Mouse (Mus musculus) left cerebral cortex, postnatal 14 days (tissue): ENCODE results near the gene Coro6. TPM values are rescaled to one million over a fixed set of nuclear protein-coding genes. Genes with fewer than 3 reads are reported as not detected.

Experiments used
- DNase-seq, 2 experiments: peaks; one replicate each; pipeline ENCODE4 v3.0.0; 2021 to 2022; ENCODE audit warnings: low spot score in 2 of 2, mixed read lengths in 1 of 2
- intact Hi-C: fragments of 180-260 bp; cut with DNase I; formaldehyde crosslinking; loops from one replicate; pipeline ENCODE4 v1.15.1; 2025
- total RNA-seq, 2 experiments: library from RNA; stranded (reverse); gene quantifications; 2 replicates each; pipeline ENCODE4 v1.2.3; 2021

Gene Coro6
- total RNA-seq, 2 experiments from 2014 or later = 31.3 to 32.4 TPM

DNA sequence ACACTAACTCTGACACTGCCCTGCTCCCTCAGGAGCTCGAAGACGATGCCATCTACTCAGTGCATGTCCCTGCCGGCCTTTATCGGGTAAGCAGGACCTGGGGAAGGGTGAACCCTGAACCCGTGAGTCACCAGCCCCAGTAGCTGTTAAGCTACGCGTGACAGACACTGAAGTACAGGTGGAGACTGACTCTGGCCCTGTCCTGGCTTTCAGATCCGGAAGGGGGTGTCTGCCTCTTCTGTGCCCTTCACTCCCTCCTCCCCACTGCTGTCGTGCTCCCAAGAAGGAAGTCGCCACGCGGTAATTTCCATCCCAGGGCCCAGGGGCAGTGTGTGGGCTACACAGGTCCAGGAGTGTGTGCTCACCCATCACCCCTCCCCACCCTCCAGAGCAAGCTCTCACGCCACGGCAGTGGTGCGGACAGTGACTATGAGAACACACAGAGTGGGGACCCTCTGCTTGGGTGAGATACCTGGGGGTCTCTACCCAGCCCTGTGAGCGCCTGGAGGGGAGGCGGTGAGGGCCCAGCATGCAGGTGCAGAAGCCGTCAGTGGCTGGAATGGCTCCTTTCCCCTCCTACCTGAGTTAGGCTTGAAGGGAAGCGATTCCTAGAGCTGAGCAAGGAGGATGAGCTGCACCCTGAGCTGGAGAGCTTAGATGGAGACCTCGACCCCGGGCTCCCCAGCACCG is 43.2 kb downstream of the Coro6 start:
- intact Hi-C loops = loop anchor here (5.0 kb wide), 1 partner anchor 122 kb away; no protein-coding TSS in a partner anchor
- DNase-seq = no peak

DNA sequence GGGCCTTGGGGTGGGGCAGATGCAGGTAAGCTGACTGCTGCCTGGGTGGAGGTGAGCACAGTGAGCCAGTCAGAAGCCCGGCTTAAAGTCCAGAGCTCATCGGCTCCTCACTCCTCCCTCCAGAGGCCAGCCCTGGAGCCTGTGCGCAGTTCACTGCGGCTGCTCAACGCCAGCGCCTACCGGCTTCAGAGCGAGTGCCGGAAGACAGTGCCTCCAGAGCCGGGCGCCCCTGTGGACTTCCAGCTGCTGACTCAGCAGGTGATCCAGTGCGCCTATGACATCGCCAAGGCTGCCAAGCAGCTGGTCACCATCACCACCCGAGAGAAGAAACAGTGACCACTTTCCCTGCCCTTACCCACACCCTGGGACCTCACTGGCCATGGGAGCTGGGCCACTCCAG is 44.1 kb downstream of the Coro6 start:
- intact Hi-C loops = loop anchor here (5.0 kb wide), 1 partner anchor 121 kb away; no protein-coding TSS in a partner anchor
- DNase-seq = no peak

DNA sequence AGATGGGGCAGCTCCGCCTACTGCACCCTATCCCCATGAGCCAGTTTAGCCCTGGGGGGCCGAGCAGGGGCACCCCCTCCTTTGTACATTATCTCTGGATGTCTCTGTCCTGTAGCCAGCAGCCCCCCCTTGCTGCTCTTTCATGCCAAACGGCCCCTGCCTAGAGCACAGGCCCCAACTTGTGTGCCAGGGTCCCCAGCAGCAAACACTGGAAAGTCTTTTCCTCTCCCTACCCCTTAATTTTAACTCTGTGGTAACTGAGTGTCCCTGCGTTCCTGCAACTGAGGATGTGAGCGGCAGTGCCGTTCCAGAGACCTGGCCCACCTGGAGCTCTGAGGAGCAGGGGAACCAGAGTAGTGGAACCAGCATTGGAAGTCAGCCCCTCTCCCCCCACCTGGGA is 44.7 kb downstream of the Coro6 start:
- no peak for DNase-seq
- intact Hi-C loops = loop anchor here (5.0 kb wide), 1 partner anchor 120 kb away; no protein-coding TSS in a partner anchor

DNA sequence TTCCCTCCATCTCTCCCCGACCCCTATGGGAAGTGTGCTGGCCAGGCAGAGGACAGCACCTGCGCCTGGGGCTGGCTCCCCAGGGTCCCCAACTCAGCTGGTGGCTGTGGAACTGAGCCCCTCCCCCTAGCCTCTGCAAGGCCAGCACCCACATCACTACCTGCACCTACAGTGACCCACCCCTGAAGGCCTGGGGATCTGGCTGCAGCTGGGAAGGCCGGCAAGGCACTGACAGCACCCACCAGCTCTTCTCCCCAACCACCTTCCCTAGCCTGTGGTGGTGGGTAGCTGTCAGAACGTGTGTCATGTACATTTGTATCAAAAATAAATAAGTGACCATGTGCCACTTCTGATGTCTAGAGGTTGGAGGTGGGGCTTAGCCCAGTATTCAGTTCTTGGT is 45.2 kb downstream of the Coro6 start:
- intact Hi-C loops = loop anchor here (5.0 kb wide), 1 partner anchor 120 kb away; no protein-coding TSS in a partner anchor
- no peak for DNase-seq

GRCm38 (mm10) chr11:77508068-77509021 is 46.1 kb downstream of the Coro6 start:
- DNase-seq = peak; percentile 89
- intact Hi-C loops = loop anchor here (5.0 kb wide), 1 partner anchor 119 kb away; no protein-coding TSS in a partner anchor

GRCm38 (mm10) chr11:77511336-77511735 is 49.1 kb downstream of the Coro6 start:
- intact Hi-C loops = no loop called here
- DNase-seq = no peak

DNA sequence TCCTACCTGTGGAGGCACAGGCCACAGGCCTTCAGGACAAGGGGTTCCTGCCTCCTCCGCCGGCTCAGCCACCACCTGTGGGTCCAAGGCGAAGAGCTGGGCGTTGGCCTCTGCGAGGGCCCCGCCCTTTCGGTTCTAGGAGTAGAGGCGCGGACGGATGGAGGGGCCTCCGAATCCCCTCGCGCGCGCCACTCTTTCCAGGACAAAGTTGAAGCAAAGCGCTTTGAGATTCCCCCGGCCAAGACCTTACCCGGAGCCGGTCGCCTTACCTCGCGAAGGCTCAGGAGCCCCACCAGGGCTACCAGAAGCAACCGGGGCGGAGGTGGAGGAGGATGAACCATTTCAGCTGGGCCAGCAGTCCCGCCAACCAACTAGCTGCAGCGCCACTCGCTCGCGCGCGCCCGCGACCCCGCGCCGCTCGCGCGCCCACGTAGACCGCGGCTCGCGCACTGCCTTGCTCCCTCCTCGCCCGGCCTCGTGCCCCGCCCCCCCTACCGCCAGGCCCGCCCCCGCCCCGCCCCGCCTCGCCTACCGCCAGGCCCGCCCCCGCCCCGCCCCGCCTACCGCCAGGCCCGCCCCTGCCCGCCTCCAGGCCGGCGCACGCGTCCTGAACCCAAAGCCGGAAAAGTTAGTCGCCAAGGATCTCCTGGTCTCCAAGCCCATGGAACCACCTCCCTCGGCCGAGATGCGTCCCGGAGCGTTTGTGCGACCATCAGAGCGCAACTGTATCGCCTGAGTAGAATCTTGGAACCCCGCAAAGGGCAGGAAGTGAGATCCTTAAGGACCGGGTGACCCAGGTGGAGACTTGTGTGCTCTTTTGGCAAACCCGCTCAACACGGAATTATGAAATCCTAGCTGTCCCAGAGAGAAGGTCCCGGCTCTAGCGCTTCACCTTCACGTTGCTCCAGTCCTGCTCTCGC is 50.9 kb downstream of the Coro6 start:
- DNase-seq = peak in 1 of 2 experiments; percentile 76
- intact Hi-C loops = no loop called here

DNA sequence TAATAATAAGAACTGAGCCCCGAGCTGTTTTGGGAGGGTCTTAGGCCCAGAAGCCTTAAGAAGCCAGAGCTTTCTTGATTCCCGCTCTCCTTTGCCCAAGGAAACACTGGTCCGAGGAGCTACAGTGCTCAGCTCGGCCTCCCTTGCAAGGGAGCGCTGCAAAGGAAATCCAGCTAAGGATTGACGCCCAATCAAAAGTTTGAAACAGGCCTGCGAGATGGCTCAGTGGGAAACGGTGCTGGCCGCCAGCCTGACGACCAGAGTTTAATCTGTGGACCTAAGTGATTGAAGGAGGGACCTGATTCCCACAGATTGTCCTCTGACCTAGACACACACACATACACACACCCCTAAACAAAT is 51.6 kb downstream of the Coro6 start:
- DNase-seq = no peak
- intact Hi-C loops = no loop called here

DNA sequence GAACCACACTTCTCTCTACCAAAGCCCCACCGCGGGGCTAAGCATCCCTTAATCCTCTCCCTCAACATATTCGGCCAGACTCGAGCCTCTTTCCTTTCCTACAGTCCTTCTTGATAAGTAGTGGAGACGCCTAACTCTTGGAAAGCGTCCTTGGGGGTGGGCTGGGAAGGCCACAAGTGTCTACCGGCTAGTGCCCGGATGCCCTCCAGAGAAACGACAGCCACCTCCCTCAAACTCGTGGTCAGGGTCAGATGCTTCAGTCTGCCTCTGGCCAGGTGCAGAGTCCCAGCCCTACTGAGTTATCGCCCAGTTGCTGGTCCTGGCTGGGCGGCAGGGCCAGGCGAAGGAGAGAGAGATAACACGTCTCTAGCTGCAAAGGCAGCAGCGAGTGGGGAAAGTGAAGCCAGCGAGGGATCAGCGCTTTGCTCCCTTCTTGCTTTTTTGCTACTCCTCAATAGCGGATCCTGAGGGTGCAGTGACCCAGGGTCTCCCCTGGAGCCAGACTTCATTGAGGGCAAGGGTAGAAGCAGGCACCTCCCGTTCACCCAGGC is 52.1 kb downstream of the Coro6 start:
- no peak for DNase-seq
- intact Hi-C loops = no loop called here

DNA sequence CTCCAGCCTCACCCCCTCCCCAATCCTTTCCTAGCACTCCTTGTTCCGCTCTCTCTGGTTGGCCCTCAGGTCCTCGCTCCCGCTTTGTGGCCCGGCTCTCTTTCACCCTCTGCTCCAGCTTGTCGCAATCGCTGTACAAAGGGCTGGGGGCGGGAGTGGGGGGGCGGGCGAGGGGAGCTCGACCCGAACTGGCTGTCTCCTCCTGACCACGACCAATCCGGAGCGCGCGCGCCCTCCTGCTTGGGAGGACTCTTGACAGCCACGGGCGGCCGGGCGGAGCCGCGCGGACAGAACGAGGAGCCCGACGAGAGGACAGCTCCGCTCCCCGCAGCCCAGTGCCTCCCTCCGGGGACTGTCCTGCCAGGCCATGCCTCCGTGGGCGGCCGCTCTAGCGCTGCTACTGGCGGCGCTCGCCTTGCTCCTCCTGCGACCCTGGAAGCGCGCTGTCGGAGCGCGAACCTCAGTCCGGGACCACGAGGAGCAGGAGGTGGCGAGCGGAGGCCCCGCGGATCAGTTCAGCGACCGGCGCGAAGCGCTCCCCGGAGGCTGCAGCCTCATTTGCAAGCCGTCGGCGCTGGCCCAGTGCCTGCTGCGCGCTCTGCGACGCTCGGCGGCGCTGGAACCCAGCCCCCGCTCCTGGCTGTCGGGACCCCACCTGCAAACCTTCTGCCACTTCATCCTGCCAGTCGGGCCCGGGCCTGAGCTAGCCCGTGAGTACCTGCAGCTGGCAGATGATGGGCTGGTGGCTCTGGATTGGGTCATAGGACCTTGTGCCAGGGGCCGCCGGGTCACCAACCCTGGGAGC is 52.8 kb downstream of the Coro6 start, which contains the start of gene Abhd15:
Gene Abhd15 (plus strand): TSS at position 290 of the 805 bp plus-strand sequence.
- intact Hi-C loops = no loop called here
- DNase-seq = peak in 1 of 2 experiments; percentile 68

DNA sequence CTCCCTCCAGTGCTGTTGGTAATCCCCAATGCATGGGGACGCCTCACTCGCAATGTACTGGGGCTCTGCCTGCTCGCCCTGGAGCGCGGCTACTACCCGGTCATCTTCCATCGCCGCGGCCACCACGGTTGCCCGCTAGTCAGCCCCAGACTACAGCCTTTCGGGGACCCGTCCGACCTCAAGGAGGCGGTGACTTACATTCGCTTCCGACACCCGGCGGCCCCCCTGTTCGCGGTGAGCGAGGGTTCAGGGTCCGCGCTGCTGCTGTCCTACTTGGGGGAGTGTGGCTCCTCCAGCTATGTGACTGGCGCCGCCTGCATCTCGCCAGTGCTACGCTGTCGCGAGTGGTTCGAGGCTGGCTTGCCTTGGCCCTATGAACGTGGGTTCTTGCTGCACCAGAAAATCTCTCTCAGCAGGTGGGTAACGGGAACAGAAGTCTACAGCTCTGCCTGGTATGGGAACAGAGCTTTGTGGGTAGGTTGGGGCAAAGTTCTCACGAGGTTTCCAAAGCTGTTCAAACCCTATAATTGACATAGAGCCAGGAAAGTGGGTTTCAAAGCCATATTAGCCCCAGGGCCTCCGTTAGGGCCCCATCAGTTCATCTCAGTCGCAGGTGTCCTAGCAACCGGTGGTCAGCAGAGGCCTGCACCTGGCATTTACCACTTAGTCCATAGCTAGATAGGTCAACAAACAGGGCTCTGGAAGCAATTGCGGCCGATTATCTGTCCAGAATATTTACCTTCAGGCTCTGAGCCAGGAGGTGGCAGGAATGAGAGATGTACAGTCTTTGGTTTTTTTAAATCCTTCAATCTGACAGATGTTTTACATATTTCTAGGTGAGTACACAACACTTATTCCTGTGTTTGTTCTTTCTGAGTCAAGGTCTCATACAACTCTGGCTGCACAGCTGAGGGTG is 53.7 kb downstream of the Coro6 start, which contains the start of gene Trp53i13:
Gene Trp53i13 (minus strand): TSS at position 344 of the 916 bp plus-strand sequence.
- intact Hi-C loops = no loop called here
- no peak for DNase-seq

- DNase-seq = no peak
- intact Hi-C loops = no loop called here
These were observed 54.6 kb downstream of the Coro6 start for GRCm38 (mm10) chr11:77516553-77517425.

- no peak for DNase-seq
- intact Hi-C loops = no loop called here
These were observed 56.0 kb downstream of the Coro6 start for GRCm38 (mm10) chr11:77518051-77518798.

- DNase-seq = no peak
- intact Hi-C loops = no loop called here
These were observed 56.8 kb downstream of the Coro6 start, which contains the start of gene Gm10392 for GRCm38 (mm10) chr11:77519043-77519442. TSS of gene Gm10392 (minus strand) at chr11:77519198.
